Mouse (Mus musculus) frontal cortex, adult 2 months (tissue): ENCODE data around the gene Haghl. TPM values are rescaled to one million over a fixed set of nuclear protein-coding genes. Genes with fewer than 3 reads are reported as not detected.

Experiments
- DNase-seq, 2 experiments: peaks; one replicate each; pipeline ENCODE4 v3.0.0; 2022; ENCODE audit warnings: low spot score in 1 of 2; ENCODE audit errors: extremely low spot score in 1 of 2
- polyA plus RNA-seq: library from polyadenylated mRNA; depleted of rRNA; stranded (reverse); fragments of >200 nt; gene quantifications from 2 replicates; pipeline ENCODE4 v1.2.3, GENCODE M21; 2012; rRNA removed

The Haghl gene
- polyA plus RNA-seq: 223 and 246 TPM in 2 replicates

DNA sequence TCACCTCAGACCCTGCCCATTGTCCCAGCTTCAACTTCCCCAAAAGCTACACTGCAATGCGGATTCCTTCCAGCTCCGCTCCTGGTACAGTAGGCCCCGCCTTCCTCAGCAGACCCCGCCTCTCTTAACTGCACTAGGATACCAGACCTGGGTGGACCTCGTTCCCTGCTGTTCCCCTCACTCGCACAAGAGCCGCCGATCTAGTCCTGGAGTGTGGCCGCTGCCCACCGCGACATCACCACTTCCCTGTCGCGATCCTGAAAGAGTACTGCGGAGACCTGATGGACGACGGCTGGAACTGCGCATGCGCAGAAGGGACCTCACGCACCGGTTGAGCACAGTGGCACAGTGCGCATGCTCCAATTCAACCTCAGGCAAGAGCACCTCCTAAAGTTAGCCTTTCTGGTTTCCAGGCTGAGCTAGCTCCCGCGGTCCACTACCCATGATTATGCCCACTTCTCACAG is at the start of gene Haghl:
TSS of gene Haghl (minus strand) at position 393 of the 465 bp plus-strand sequence.
- peak; percentile 93 to 98 for DNase-seq

DNA sequence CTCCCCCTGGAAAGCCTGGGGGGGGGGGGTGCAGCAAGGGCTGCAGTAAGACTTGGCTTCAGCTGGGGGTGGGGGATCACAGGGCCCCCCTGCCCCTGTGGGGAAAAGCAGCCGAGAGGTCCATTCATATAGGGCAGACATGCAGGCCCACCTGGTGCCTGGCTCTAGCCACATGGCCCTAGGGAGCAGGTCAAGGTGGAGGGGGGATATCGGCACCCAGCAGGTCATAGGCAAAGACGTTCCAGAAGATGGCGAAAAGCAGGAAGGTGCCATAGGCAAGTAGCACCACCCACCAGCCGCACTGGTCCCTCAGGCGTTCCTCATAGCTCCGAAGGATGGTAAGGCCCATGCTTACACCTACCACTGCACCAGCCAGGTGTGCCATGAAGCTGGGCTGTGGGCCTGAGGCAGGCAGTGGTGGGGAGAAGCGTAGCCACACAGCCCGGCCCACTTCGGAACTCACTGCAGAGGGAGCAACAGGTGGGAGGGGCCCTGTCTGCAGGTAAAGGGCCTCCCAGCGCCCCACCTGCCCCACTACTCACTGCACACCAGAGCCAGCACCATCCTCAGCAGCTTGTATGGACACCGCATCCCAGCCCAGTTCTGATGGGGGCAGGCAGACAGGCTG is 49.2 kb upstream of the Haghl start:
- DNase-seq: no peak

DNA sequence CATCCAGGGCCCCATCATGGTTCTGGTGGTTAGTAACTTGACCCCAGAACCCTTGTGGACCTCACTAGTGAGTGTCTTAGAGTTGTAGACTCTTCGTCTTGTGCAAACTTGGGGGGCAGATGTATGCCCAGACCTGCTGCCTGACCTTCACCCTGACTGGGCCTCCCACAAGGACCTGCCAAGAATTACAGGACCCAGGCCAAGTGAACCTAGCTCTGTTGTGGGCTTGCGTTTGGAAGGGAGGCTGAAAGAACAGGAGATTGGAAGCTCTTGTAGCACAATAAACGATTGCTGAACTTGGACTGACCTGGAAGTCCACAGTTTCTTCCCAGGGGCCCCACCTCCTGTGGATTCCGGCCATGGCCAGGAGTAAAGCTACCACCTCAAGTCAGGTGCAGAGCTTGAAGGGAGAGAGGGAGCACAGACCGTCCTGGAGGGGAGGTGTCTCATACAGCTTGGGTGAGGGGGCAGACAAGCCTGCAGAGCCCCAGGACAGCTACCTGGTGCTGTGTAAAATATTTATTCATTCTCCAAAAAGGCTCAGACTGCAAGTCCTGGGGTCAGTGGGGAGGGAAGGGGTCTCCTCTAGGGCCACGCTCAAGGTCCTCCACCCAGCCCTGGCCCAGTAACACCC is 48.6 kb upstream of the Haghl start:
- no peak for DNase-seq

DNA sequence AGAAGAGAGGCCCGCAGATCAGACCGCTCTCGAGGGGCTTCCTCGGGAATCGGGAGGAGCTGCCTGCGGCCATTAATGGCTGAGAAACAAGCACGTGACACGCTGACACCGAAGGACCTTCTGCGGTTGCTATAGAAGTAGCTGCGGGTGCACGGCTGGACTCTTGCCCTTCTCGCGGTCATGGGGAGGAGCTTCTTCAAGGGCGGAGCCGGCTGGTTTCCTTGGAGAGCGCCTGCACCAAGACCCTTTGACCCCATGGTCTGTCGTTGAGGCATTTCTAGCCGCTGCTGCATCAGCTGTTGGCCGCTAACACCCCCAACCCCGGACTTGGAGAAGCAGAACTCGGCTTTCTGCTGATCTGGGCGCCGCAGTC is 47.8 kb upstream of the Haghl start, which contains the start of gene Stub1:
TSS of gene Stub1 (minus strand) at position 114 of the 373 bp plus-strand sequence.
- peak; percentile 83 to 84 for DNase-seq

DNA sequence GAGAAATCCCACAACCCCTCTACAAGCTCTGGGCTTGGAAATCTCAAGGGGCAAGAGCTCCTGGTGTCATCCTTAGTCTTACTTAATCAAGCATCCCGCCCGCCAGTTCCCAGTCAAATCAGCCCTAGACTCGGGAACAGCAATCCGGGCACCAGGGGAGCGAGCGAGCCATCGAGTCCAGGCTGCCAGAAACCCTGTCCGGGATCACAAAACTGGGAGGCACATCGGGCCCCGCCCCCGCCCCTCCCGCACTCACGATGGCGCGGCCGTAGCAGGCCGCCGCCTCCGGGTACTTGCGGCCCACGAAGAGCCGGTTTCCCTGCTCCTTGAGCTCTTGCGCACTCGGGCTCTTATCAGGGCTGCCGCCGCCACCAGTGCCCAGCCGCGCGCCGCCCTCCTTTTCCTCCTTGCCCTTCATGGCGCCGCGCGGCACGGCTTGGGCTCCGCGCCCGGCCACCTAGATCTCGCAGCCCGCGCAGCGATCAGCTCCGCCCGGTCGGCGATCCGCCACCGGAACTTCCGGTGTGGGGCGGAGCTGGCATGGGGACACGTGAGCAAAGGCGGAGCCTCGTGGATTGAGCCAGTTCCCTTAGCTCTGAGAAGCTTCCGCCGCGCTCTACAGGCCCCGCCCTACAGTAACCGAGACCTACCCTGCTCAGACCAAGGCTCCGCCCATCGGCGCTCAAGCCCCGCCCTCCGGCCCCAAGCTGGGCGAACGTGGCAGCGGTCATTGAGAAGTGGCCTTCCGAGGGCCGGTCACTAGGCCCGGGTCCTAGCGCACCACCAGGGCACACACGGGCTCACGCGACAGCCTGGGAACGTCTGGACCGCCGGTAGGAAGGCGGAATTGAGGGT is 47.2 kb upstream of the Haghl start:
- peak; percentile 98 to 99 for DNase-seq

DNA sequence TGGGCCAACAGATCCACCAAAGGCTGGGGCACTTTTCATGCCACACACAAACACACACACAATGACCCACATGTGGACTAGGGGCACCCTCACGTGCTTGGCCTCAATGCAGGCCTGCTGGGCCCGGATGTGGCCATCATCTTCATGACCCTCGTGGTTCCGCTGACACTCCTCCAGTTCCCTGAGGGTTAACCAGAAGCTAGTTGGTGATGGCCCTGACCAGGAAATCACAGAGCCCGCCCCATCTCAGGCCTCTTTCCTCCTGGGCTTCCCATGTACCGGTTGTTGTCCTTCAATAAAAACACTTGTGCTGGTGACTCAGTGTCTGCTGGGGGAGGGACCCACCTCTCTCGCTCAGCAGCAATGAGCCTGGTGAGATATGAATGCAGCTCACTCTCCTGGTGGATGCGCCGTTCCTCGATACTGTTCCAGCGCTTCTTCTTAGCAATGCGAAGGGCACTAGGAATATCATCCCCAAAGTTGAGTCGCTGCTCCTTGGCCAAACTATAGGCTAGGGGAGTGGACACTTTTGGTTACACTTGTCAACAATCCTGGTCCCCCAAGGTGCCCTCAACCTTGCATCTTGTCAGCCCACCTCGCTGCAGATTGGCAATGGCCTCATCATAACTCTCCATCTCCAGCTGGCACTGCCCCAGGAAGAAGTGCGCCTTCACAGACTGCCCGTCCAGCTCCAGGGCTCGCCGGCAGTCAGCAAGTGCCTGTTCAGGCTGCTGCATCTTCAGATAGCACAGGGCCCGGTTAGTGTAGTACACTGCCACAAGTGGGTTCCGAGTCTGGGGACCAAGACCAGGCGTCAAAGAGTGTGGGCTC is 46.2 kb upstream of the Haghl start:
- DNase-seq: no peak

DNA sequence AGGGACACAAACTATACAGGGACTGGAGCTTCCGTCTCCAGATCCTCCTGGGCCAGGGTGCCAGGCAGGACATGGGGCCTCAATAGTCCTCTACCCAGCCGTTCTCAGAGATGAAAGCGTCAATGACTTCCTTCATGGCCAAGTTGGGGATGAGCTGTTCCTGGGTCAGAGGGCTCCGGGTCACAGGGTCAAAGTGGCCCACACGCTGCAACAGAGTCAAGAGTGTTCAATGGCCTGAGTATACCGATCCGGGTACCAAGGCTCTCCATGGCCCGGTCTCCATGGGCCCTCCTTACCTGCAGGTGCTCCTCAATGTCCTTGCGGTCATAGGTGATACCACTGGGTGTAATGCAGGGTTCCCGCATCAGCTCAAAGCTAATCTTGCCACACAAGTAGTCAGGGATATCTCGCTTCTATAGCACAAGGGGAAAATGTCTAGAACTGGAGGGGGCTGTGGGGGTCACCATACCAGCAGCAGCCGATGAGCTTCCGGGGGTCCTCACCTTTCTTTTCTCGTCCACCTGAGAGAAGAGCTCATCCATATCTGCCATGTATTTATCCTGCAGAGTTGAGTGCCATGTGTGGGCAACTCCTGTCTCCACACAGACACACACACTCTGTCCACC is 45.4 kb upstream of the Haghl start:
- no peak for DNase-seq

DNA sequence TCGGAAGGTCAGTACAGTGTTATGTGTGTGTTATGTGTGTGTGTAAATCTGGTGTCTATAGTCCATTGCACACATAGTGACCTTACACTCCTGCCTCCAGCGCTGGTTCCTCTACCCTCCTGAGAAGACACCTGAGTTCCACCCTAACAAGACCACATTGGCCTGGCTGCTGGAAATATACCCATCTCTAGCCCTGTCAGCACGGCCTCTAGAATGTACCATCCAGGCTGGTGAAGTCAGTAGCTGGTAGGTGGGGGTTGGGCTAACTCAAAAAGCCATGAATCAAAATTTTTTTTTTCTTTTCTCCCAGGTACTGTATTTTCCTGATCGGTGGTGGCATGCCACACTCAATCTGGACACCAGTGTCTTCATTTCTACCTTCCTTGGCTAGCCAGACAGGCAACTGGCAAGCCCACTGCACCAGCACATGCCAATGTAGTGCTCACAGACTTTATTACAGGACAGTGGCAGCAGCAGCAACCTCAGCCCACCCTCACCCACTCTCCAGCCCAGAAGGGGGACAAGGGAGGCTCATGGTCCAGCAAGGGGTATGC is 44.8 kb upstream of the Haghl start:
- DNase-seq: no peak

DNA sequence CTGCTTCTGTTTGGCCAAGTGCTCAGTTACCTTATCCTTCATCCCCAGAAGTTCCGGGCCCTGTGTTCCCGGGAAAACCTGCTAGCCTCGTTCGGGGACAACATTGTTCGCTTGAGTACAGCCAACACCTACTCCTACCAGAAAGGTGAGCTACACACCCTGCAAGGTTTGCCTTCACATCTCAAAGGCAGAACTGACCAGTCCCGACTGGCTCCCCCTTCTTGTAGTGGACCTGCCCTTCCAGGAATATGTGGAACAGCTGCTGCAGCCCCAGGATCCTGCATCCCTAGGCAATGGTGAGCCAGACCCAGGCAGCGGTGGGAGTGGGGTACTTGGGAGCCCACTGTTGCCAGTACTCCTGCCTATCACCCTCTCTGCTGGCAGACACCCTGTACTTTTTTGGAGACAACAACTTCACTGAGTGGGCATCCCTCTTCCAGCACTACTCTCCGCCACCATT is 44.1 kb upstream of the Haghl start:
- DNase-seq: no peak

DNA sequence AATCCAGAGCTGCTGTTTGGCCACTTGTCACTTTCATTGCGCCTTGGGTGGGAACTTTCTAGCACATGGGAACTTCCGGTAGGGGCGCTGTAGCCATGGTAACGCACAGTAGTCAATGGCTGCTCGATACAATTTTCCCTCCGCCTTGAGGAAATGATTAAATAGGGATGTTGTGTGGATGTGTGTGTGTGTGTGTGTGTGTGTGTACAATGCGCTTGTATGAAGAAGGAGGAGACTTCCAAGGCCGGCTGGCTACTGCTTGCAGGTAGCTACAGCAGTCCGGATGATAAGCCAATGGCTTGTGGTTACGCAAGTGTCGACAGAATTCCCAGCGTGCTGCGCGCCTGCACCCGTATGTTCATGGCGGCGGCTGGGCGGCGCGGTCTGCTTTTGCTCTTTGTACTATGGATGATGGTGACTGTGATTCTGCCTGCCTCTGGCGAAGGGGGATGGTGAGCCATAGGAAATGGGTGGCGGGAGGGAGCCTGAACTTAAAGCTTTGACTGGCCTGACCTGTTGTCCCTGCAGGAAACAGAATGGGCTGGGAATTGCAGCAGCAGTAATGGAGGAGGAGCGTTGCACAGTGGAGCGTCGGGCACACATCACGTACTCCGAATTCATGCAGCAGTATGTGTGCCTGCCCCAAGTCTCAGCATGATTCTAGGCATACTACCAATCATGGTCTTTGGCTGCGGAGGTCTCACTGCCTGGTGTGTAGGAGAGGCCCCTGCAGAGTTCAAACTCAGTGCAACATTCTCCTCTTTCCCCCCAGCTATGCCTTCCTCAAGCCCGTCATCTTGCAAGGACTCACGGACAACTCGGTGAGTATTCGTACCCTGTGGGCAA is 43.5 kb upstream of the Haghl start, which contains the start of gene Jmjd8:
TSS of gene Jmjd8 (plus strand) at position 156 of the 846 bp plus-strand sequence.
- peak in 1 of 2 experiments; percentile 89 for DNase-seq

DNA sequence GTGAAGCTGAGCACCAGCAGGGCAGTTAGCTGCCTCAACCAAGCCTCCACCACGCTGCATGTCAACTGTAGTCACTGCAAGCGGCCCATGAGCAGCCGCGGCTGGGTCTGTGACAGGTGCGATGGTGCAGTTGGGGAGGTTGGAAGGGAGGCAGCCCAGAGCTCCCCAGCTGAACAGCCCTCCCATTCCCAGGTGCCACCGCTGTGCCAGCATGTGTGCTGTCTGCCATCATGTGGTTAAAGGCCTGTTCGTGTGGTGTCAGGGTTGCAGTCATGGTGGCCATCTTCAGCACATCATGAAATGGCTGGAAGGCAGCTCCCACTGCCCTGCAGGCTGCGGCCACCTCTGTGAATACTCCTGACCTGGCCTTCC is 42.7 kb upstream of the Haghl start:
- no peak for DNase-seq

DNA sequence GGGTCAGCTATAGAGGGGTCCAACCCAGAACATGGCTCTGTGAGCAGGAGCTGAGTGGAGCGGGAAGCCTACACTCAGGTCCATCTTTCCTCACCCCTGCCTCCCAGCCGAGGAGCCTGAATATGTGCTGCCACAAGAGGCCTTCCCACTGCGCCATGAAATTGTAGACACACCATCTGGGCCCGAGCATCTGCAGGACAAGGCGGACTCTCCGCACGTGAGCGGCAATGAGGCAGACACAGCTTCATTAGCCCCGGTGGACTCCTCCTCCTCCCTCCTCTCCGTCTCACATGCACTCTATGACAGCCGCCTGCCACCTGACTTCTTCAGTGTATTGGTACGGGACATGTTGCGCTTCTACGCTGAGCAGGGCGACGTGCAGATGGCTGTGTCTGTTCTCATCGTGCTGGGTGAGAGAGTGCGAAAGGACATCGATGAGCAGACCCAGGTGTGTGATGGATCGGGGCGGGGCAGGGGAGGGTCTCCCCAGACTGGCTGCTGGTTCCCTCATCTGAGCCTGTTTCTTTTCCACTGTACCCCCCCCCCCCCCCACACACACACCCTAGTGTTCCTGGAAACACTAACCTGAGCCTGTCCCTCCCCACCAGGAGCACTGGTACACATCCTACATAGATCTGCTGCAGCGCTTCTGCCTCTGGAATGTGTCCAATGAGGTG is 42.2 kb upstream of the Haghl start:
- no peak for DNase-seq

DNA sequence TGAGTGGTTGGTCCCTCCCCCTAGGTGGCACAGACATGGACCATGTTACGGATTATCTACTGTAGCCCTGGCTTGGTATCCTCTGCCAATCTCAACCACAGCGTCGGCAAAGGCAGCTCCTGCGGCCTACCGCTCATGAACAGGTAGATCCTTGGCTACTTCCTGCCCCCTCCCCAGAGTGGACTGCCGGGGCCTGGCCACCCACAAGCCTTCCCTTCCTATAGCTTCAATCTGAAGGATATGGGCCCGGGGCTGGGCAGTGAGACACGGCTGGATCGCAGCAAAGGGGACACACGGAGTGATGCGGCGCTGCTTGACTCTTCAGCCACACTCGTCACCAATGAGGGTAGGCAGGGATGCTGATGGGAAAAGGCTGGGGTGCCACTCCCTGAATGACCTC is 41.5 kb upstream of the Haghl start:
- DNase-seq: no peak

DNA sequence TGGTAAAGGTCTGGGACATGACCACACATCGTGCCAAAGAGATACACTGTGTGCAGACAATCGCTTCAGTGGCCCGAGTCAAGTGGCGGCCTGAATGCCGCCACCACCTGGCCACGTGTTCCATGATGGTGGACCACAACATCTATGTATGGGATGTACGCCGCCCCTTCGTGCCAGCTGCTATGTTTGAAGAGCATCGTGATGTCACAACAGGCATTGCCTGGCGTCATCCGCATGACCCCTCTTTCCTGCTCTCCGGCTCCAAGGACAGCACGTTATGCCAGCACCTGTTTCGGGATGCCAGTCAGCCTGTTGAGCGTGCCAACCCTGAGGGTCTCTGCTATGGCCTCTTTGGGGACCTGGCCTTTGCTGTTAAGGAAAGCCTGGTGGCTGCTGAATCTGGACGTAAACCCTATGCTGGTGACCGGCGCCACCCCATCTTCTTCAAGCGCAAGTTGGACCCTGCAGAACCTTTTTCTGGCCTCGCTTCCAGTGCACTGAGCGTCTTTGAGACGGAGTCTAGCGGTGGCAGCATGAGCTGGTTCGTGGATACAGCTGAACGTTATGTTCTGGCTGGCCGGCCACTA is 40.6 kb upstream of the Haghl start:
- DNase-seq: no peak

DNA sequence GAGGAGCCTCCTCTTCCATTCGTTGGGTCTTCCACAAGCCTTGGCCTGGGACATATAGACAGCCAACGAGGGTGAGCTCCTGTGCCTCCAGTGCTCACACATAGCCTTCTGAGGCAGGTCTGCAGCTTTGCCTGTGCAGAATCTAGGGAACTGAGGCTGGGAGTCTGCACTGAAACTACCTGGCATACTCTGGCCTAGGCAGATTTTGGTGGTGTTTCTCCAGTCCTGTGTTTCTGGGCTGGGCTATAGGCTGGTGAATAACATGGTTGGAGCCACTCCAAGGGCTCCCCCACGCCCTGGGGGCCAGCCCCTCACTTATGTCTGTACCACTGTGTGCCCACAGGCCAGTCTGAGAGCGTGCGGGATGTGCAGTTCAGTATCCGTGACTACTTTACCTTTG is 39.8 kb upstream of the Haghl start:
- no peak for DNase-seq

DNA sequence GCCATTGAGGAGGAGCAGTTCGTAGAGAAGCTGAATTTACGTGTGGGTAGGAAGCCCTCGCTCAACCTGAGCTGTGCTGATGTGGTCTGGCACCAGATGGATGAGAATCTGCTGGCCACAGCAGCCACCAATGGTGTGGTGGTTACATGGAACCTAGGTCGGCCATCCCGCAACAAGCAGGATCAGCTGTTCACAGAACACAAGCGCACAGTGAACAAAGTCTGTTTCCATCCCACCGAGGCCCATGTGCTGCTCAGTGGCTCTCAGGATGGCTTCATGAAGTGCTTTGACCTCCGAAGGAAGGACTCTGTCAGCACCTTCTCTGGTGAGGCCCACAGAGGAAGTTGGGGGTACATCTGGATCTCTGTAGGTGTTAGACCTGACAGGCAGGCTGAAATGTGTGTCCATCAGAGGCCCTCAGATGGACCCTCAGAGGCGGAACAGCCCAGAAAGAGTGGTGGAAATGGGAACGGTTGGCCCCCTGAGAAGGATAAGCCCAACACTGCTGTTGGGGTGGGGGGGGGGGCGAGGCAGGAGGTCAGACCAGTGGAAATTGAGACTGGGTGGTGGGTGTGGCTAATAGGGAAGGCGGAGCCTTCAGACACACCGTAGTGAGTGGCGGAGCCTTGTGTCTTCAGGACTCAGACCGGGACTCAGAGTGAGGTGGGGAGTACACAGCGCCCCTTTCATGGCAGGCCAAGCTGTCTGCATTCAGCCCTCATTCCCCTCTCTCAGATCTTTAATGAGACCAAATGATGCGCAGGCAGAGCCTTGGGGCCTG is 39.1 kb upstream of the Haghl start:
- DNase-seq: no peak

DNA sequence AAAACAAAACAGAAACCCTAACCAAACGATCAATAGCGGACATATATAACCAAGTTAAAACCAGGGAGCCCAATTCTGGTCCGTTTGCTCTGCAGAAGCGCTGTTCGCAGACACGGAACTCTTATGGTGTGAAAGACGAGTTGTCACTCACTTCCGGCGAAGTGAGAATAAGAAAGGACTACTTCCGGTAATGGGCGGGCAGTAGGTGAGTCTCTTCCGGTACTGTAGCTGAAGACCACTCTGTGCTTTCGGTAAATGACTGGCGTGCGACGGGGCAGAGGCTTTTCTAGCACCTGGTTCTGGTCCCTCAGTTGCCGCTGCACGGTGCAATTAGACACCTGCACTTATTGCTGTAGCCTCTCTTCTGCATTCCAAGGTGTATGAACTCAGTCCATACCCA is 38.0 kb upstream of the Haghl start, which contains the start of gene Wdr24:
TSS of gene Wdr24 (plus strand) at position 176 of the 400 bp plus-strand sequence.
- DNase-seq: peak in 1 of 2 experiments; percentile 88
